Mouse (Mus musculus): ENCODE data around the gene Bicdl1. TPM values are rescaled to one million over a fixed set of nuclear protein-coding genes. Genes with fewer than 3 reads are reported as not detected.

Gene Bicdl1
- polyA plus RNA-seq, 1 experiment = 18.0 TPM

GRCm38 (mm10) chr5:115623694-115624440, 107.6 kb downstream of the Bicdl1 start:
- no peak overlapping the region for H3K4me3 ChIP-seq (ENCODE audit: extremely low read depth, insufficient read depth, insufficient read length)
- H3K4me1 ChIP-seq (ENCODE audit: control insufficient read depth, insufficient read depth, insufficient read length) = peaks cover 13% of the 10 kb centered on the region
- DNase-seq (ENCODE audit: low read depth in 1 of 2, low spot score in 2 of 2) = peak; percentile 34 to 39
- TF ChIP-seq POLR2A (IDR thresholded peaks at IDR 0.05; ENCODE audit: low read depth, low read length) (no peak), CTCF (IDR thresholded peaks at IDR 0.05; ENCODE audit: extremely low read depth, insufficient read depth, insufficient read length, insufficient replicate concordance) (no peak)
- H3K27me3 ChIP-seq (ENCODE audit: control insufficient read depth, insufficient read depth, low read length) = no peaks in the 10 kb centered on the region
- 38% methylated on average over 9 of the region's 9 CpGs for WGBS
- peak overlapping the region; percentile 67 for H3K27ac ChIP-seq (ENCODE audit: insufficient read depth, low read length)
- peaks cover 19% of the 10 kb centered on the region for H3K36me3 ChIP-seq (ENCODE audit: control insufficient read depth, insufficient read depth, low read length)

DNA sequence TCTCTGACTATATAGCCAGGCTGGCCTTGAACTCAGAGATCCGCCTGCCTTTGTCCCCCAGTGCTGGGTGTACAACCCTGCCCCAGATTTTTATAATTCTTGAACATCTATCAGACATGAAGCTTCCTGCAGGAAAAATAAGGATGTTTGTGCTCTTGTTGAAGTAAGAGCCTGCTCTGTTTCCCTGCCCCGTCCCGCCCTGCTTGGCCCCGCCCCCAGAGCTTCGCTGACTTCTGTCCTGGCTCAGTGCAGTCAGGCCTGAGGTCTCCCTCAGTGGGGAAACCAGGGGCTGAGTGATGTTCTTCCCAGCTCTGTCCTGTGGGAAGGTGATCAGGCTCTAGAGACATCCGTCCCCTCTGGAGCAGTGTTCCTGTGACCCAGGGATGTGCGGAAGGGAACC, 108.7 kb downstream of the Bicdl1 start:
- 85% methylated on average over 7 of the region's 7 CpGs for WGBS
- H3K4me3 ChIP-seq (ENCODE audit: extremely low read depth, insufficient read depth, insufficient read length) = no peak overlapping the region
- H3K4me1 ChIP-seq (ENCODE audit: control insufficient read depth, insufficient read depth, insufficient read length) = peaks cover 9% of the 10 kb centered on the region; the same call in 1 of the 2 replicates
- peaks cover 19% of the 10 kb centered on the region for H3K36me3 ChIP-seq (ENCODE audit: control insufficient read depth, insufficient read depth, low read length)
- no peak overlapping the region for H3K27ac ChIP-seq (ENCODE audit: insufficient read depth, low read length)
- no peak for DNase-seq (ENCODE audit: low read depth in 1 of 2, low spot score in 2 of 2)
- no peaks in the 10 kb centered on the region for H3K27me3 ChIP-seq (ENCODE audit: control insufficient read depth, insufficient read depth, low read length)
- no peak for TF ChIP-seq CTCF (IDR thresholded peaks at IDR 0.05; ENCODE audit: extremely low read depth, insufficient read depth, insufficient read length, insufficient replicate concordance)
- TF ChIP-seq POLR2A (IDR thresholded peaks at IDR 0.05; ENCODE audit: low read depth, low read length) = no peak

- no peak for DNase-seq (ENCODE audit: low read depth in 1 of 2, low spot score in 2 of 2)
- WGBS = 97% methylated on average over 15 of the region's 15 CpGs
- Histone ChIP-seq H3K4me1 (ENCODE audit: control insufficient read depth, insufficient read depth, insufficient read length) (peaks cover 8% of the 10 kb centered on the region; the same call in 1 of the 2 replicates), H3K27ac (ENCODE audit: insufficient read depth, low read length) (no peak overlapping the region), H3K4me3 (ENCODE audit: extremely low read depth, insufficient read depth, insufficient read length) (no peak overlapping the region), H3K27me3 (ENCODE audit: control insufficient read depth, insufficient read depth, low read length) (no peaks in the 10 kb centered on the region), H3K36me3 (ENCODE audit: control insufficient read depth, insufficient read depth, low read length) (peaks cover 37% of the 10 kb centered on the region)
- TF ChIP-seq CTCF (IDR thresholded peaks at IDR 0.05; ENCODE audit: extremely low read depth, insufficient read depth, insufficient read length, insufficient replicate concordance) (no peak), POLR2A (IDR thresholded peaks at IDR 0.05; ENCODE audit: low read depth, low read length) (no peak)
These were observed 111.7 kb downstream of the Bicdl1 start for GRCm38 (mm10) chr5:115619690-115620089.

DNA sequence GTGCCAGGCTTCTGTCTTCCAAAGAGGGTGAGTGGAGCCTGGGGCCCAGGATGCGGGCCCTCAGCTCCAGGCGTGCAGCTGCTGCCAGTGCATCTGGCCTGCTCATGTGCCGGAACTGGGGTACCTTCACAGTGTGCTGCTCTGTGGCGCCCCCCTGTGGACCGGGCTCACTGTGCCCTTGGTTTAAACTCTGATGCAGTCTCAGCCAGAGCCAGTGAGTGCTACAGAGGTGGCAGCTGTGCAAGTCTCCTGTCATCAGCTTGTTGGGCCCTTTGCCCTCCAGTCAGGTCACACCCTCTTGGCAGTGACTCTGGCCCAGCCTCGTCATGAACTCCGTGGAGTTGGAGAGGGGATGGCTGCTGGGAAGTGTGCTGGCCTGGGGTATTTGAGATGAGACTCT, 116.5 kb downstream of the Bicdl1 start:
- Histone ChIP-seq H3K27me3 (ENCODE audit: control insufficient read depth, insufficient read depth, low read length) (no peaks in the 10 kb centered on the region), H3K4me3 (ENCODE audit: extremely low read depth, insufficient read depth, insufficient read length) (no peak overlapping the region), H3K36me3 (ENCODE audit: control insufficient read depth, insufficient read depth, low read length) (peaks cover 63% of the 10 kb centered on the region), H3K27ac (ENCODE audit: insufficient read depth, low read length) (no peak overlapping the region), H3K4me1 (ENCODE audit: control insufficient read depth, insufficient read depth, insufficient read length) (no peaks in the 10 kb centered on the region)
- WGBS = 87% methylated on average over 7 of the region's 7 CpGs
- TF ChIP-seq CTCF (IDR thresholded peaks at IDR 0.05; ENCODE audit: extremely low read depth, insufficient read depth, insufficient read length, insufficient replicate concordance) (peak; percentile 59), POLR2A (IDR thresholded peaks at IDR 0.05; ENCODE audit: low read depth, low read length) (no peak)
- DNase-seq (ENCODE audit: low read depth in 1 of 2, low spot score in 2 of 2) = peak in 1 of 2 experiments; percentile 41

DNA sequence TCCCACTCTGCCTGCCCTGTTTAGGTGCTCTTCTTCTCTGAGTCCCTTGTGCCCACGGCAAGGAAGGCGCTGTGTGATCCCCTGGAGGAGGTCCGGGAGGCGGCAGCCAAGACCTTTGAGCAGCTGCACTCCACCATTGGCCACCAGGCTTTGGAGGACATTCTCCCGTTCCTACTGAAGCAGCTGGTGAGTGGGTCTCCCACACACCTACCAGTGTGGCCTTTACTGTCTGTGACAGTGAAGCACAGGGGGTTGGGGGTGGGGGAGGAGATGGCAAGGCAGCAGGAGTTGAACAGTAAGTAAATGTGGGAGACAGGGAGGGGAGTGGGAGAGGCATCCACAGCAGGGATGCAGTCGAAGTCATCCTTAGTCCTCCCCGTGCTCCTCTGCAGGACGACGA, 118.1 kb downstream of the Bicdl1 start:
- DNase-seq (ENCODE audit: low read depth in 1 of 2, low spot score in 2 of 2) = no peak
- Histone ChIP-seq H3K36me3 (ENCODE audit: control insufficient read depth, insufficient read depth, low read length) (peaks cover 66% of the 10 kb centered on the region), H3K4me1 (ENCODE audit: control insufficient read depth, insufficient read depth, insufficient read length) (no peaks in the 10 kb centered on the region), H3K27me3 (ENCODE audit: control insufficient read depth, insufficient read depth, low read length) (no peaks in the 10 kb centered on the region), H3K27ac (ENCODE audit: insufficient read depth, low read length) (no peak overlapping the region), H3K4me3 (ENCODE audit: extremely low read depth, insufficient read depth, insufficient read length) (no peak overlapping the region)
- 93% methylated on average over 9 of the region's 9 CpGs for WGBS
- no peak for TF ChIP-seq CTCF (IDR thresholded peaks at IDR 0.05; ENCODE audit: extremely low read depth, insufficient read depth, insufficient read length, insufficient replicate concordance)
- TF ChIP-seq POLR2A (IDR thresholded peaks at IDR 0.05; ENCODE audit: low read depth, low read length) = no peak

GRCm38 (mm10) chr5:115611566-115611965, 119.9 kb downstream of the Bicdl1 start:
- no peak overlapping the region for H3K27ac ChIP-seq (ENCODE audit: insufficient read depth, low read length)
- DNase-seq (ENCODE audit: low read depth in 1 of 2, low spot score in 2 of 2) = no peak
- TF ChIP-seq CTCF (IDR thresholded peaks at IDR 0.05; ENCODE audit: extremely low read depth, insufficient read depth, insufficient read length, insufficient replicate concordance) (no peak), POLR2A (IDR thresholded peaks at IDR 0.05; ENCODE audit: low read depth, low read length) (no peak)
- H3K4me3 ChIP-seq (ENCODE audit: extremely low read depth, insufficient read depth, insufficient read length) = no peak overlapping the region
- no peaks in the 10 kb centered on the region for H3K4me1 ChIP-seq (ENCODE audit: control insufficient read depth, insufficient read depth, insufficient read length)
- peaks cover 64% of the 10 kb centered on the region for H3K36me3 ChIP-seq (ENCODE audit: control insufficient read depth, insufficient read depth, low read length)
- 88% methylated on average over 11 of the region's 11 CpGs for WGBS
- H3K27me3 ChIP-seq (ENCODE audit: control insufficient read depth, insufficient read depth, low read length) = no peaks in the 10 kb centered on the region

DNA sequence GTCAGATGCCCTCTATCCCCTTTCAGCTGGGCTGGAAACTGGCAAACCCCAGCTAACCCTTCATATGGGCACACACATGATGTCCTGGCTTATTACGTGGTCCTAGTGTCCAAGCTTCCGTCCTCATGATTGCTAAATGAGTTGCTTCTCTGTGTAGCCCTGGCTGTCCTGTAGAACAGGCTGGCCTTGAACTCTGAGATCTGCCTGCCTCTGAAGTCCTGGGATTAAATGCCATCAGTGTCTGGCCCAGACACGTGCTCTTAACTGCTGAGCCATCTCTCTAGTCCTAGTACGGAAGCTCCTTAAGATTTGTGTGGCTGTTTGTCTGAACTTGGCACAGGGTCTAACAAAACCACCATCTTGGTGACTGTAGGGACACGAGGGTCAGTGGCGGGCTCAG, 127.9 kb downstream of the Bicdl1 start:
- Histone ChIP-seq H3K27ac (ENCODE audit: insufficient read depth, low read length) (no peak overlapping the region), H3K27me3 (ENCODE audit: control insufficient read depth, insufficient read depth, low read length) (no peaks in the 10 kb centered on the region), H3K4me1 (ENCODE audit: control insufficient read depth, insufficient read depth, insufficient read length) (no peaks in the 10 kb centered on the region), H3K4me3 (ENCODE audit: extremely low read depth, insufficient read depth, insufficient read length) (no peak overlapping the region), H3K36me3 (ENCODE audit: control insufficient read depth, insufficient read depth, low read length) (peaks cover 39% of the 10 kb centered on the region)
- 94% methylated on average over 6 of the region's 6 CpGs for WGBS
- no peak for DNase-seq (ENCODE audit: low read depth in 1 of 2, low spot score in 2 of 2)
- TF ChIP-seq CTCF (IDR thresholded peaks at IDR 0.05; ENCODE audit: extremely low read depth, insufficient read depth, insufficient read length, insufficient replicate concordance) (no peak), POLR2A (IDR thresholded peaks at IDR 0.05; ENCODE audit: low read depth, low read length) (no peak)

Other genes with a start within 250 kb of the Bicdl1 start
- gene Sirt4, start 246.9 kb downstream of the Bicdl1 start, polyA plus RNA-seq (2012; rRNA removed) = 19.6 and 28.2 TPM in 2 replicates
- gene Pxn, start 224.9 kb downstream of the Bicdl1 start, polyA plus RNA-seq (2012; rRNA removed) = 63.8 and 76.1 TPM in 2 replicates
- gene Rplp0, start 172.2 kb downstream of the Bicdl1 start, polyA plus RNA-seq (2012; rRNA removed) = 2,439 and 2,476 TPM in 2 replicates
- 48.3 and 61.8 TPM in 2 replicates for gene Gcn1l1, start 166.4 kb downstream of the Bicdl1 start, polyA plus RNA-seq (2012; rRNA removed)
- gene Rab35, start 99.7 kb downstream of the Bicdl1 start, polyA plus RNA-seq (2012; rRNA removed) = 45.9 and 62.9 TPM in 2 replicates
- gene Cit, start 113.7 kb upstream of the Bicdl1 start, polyA plus RNA-seq (2012; rRNA removed) = 6.3 and 7.8 TPM in 2 replicates

Data from spleen, adult 2 months (tissue).